11 mouse cellular contexts compared by ENCODE assay signal in genomic region chr12:91756562-91757166, GRCm38 (mm10). TPM values are rescaled to one million over a fixed set of nuclear protein-coding genes. Genes with fewer than 3 reads are reported as not detected.
DNase-seq lines count a peak whose midpoint lies in the region; ATAC-seq and TF ChIP-seq lines count a peak whose summit lies in the region.
"Had no signal": no experiment of that assay in that cellular context is flagged by ENCODE, and none has a peak within 500 bp of the region (broad histone marks: within the 10 kb centered on the region; RNA-seq: fewer than 3 reads in every experiment).

No protein-coding gene starts in this region.

- no peak for TF ChIP-seq RAD21 in CH12.LX (IDR thresholded peaks at IDR 0.05; ENCODE audit: low read depth, low read length)

- TF ChIP-seq POLR2A in kidney, adult 2 months (IDR thresholded peaks at IDR 0.05; ENCODE audit: low read depth, low read length): no peak
- no peak for TF ChIP-seq POLR2A in CH12.LX (IDR thresholded peaks at IDR 0.05; ENCODE audit: low read depth, low read length)

- no peak overlapping the region for H3K27ac ChIP-seq in kidney, adult 2 months (ENCODE audit: insufficient read depth, low read depth, low read length)
- no peak overlapping the region for H3K27ac ChIP-seq in CH12.LX (ENCODE audit: insufficient read depth, low read depth)
- H3K27ac ChIP-seq in intestine, embryonic 15.5 days: no peak overlapping the region
- H3K27ac ChIP-seq in midbrain, embryonic 11.5 days (ENCODE audit: low read depth, low read length): no peak overlapping the region
- H3K27ac ChIP-seq: embryonic facial prominence, embryonic 13.5 days; heart, embryonic 15.5 days had no signal

- DNase-seq in kidney, adult 2 months: peak; percentile 29
- DNase-seq in kidney, adult 9 months: no peak
- DNase-seq in CH12.LX (ENCODE audit: extremely low read depth): peak; percentile 28
- peak; percentile 50 for DNase-seq in kidney, postnatal 14 days
- DNase-seq in splenic B cell, adult 2 months (ENCODE audit: low read depth, low spot score): peak; percentile 76
- DNase-seq in cerebellum, adult 9-11 months: no peak
- no peak for DNase-seq in midbrain, embryonic 11.5 days (ENCODE audit: low spot score, missing footprints)
- DNase-seq: layer of hippocampus, postnatal 36 days had no signal

- no peaks in the 10 kb centered on the region for H3K27me3 ChIP-seq in kidney, adult 2 months (replicated peaks; ENCODE audit: control insufficient read depth, insufficient read depth, low read length)
- H3K27me3 ChIP-seq in CH12.LX (replicated peaks): peaks cover 25% of the 10 kb centered on the region
- no peaks in the 10 kb centered on the region for H3K27me3 ChIP-seq in splenic B cell, adult 2 months (ENCODE audit: control insufficient read depth, insufficient read depth, low read length, poor library complexity, severe bottlenecking)
- no peaks in the 10 kb centered on the region for H3K27me3 ChIP-seq in intestine, embryonic 15.5 days (replicated peaks)
- no peaks in the 10 kb centered on the region for H3K27me3 ChIP-seq in midbrain, embryonic 11.5 days (ENCODE audit: control insufficient read depth, insufficient read depth, low read length)
- H3K27me3 ChIP-seq: embryonic facial prominence, embryonic 13.5 days; heart, embryonic 15.5 days had no signal

- in situ Hi-C loops in CH12.LX (cut with MboI; ENCODE audit: low pct_ligation_motif_present, low pct_unique_long_range_greater_than_20kb, low sequenced_read_pairs): no loop called here

- dilution Hi-C loops in CH12.LX (cut with MboI; ENCODE audit: extremely low pct_ligation_motif_present, extremely low pct_unique_long_range_greater_than_20kb, low sequenced_read_pairs): no loop called here

- WGBS in kidney, adult 2 months: 45% methylated on average over 5 of the region's 5 CpGs
- 24% methylated on average over 5 of the region's 5 CpGs for WGBS in intestine, embryonic 15.5 days
- WGBS in midbrain, embryonic 11.5 days: 71% methylated on average over 5 of the region's 5 CpGs

- H3K4me2 ChIP-seq in CH12.LX (ENCODE audit: insufficient read depth, low read depth, poor library complexity, severe bottlenecking): peak overlapping the region; percentile 41
- no peak overlapping the region for H3K4me2 ChIP-seq in intestine, embryonic 15.5 days (replicated peaks)
- no peak overlapping the region for H3K4me2 ChIP-seq in midbrain, embryonic 11.5 days
- H3K4me2 ChIP-seq: embryonic facial prominence, embryonic 13.5 days; heart, embryonic 15.5 days had no signal

- H3K9me3 ChIP-seq in CH12.LX (replicated peaks; ENCODE audit: low read length): no peaks in the 10 kb centered on the region
- no peaks in the 10 kb centered on the region for H3K9me3 ChIP-seq in intestine, embryonic 15.5 days
- no peaks in the 10 kb centered on the region for H3K9me3 ChIP-seq in midbrain, embryonic 11.5 days (ENCODE audit: control insufficient read depth, low read length)
- H3K9me3 ChIP-seq: embryonic facial prominence, embryonic 13.5 days; heart, embryonic 15.5 days had no signal

- H3K79me2 ChIP-seq in CH12.LX (replicated peaks; ENCODE audit: control insufficient read depth, extremely low read depth, insufficient read depth, poor library complexity, severe bottlenecking): no peaks in the 10 kb centered on the region

- no peak for ATAC-seq in intestine, embryonic 15.5 days
- no peak for ATAC-seq in midbrain, embryonic 11.5 days (ENCODE audit: low FRiP score)

- no peak overlapping the region for H3K4me3 ChIP-seq in kidney, adult 2 months (ENCODE audit: insufficient read depth, low read depth, low read length)
- H3K4me3 ChIP-seq in CH12.LX (replicated peaks in 1 of 3; ENCODE audit: low read depth in 2 of 3, low read length in 2 of 3, poor library complexity in 1 of 3): no peak overlapping the region
- no peak overlapping the region for H3K4me3 ChIP-seq in intestine, embryonic 15.5 days (replicated peaks)
- H3K4me3 ChIP-seq in midbrain, embryonic 11.5 days (ENCODE audit: low read depth, low read length): no peak overlapping the region
- H3K4me3 ChIP-seq: embryonic facial prominence, embryonic 13.5 days; heart, embryonic 15.5 days had no signal

- H3K9ac ChIP-seq in CH12.LX (ENCODE audit: insufficient read depth, low read depth): no peak overlapping the region
- H3K9ac ChIP-seq in intestine, embryonic 15.5 days: no peak overlapping the region
- H3K9ac ChIP-seq in midbrain, embryonic 11.5 days (ENCODE audit: low read length): no peak overlapping the region
- H3K9ac ChIP-seq: embryonic facial prominence, embryonic 13.5 days; heart, embryonic 15.5 days had no signal

- TF ChIP-seq CTCF in kidney, adult 2 months (conservative IDR thresholded peaks at IDR 0.05; ENCODE audit: insufficient read depth, insufficient read length, low read depth, low read length): no peak
- TF ChIP-seq CTCF in CH12.LX (conservative IDR thresholded peaks at IDR 0.05 in 1 of 2, IDR thresholded peaks at IDR 0.05 in 1 of 2; ENCODE audit: low read depth in 2 of 2, low read length in 2 of 2): no peak

- H3K36me3 ChIP-seq in kidney, adult 2 months (ENCODE audit: control insufficient read depth, insufficient read depth, low read length): no peaks in the 10 kb centered on the region
- no peaks in the 10 kb centered on the region for H3K36me3 ChIP-seq in CH12.LX (replicated peaks in 1 of 2; ENCODE audit: control insufficient read depth in 1 of 2, insufficient read depth in 1 of 2, low read length in 1 of 2)
- no peaks in the 10 kb centered on the region for H3K36me3 ChIP-seq in splenic B cell, adult 2 months (ENCODE audit: control insufficient read depth, insufficient read depth, low read length, poor library complexity, severe bottlenecking)
- H3K36me3 ChIP-seq in intestine, embryonic 15.5 days: no peaks in the 10 kb centered on the region
- H3K36me3 ChIP-seq in midbrain, embryonic 11.5 days (ENCODE audit: control insufficient read depth, insufficient read depth, low read length): no peaks in the 10 kb centered on the region
- H3K36me3 ChIP-seq: embryonic facial prominence, embryonic 13.5 days; heart, embryonic 15.5 days had no signal

- TF ChIP-seq EP300 in CH12.LX (IDR thresholded peaks at IDR 0.05; ENCODE audit: low read length): no peak

- peaks cover 20% of the 10 kb centered on the region for H3K4me1 ChIP-seq in kidney, adult 2 months (ENCODE audit: control insufficient read depth, insufficient read depth, low read length)
- peaks cover 3 to 11% of the 10 kb centered on the region in 2 experiments for H3K4me1 ChIP-seq in CH12.LX (ENCODE audit: control insufficient read depth in 1 of 2, insufficient read depth in 2 of 2)
- no peaks in the 10 kb centered on the region for H3K4me1 ChIP-seq in intestine, embryonic 15.5 days (replicated peaks)
- H3K4me1 ChIP-seq in midbrain, embryonic 11.5 days (ENCODE audit: control insufficient read depth, insufficient read depth, low read length): no peaks in the 10 kb centered on the region

TF ChIP-seq in CH12.LX, 34 proteins besides CTCF, POLR2A, EP300 and RAD21:
- TF ChIP-seq NRF1 (IDR thresholded peaks at IDR 0.05; ENCODE audit: low read depth, low read length) (no peak), CHD1 (IDR thresholded peaks at IDR 0.05; ENCODE audit: low read depth, low read length) (no peak), TBP (conservative IDR thresholded peaks at IDR 0.05; ENCODE audit: low read depth, low read length) (no peak), E2F4 (IDR thresholded peaks at IDR 0.05; ENCODE audit: insufficient replicate concordance, low read depth, low read length) (no peak), IRF4 (IDR thresholded peaks at IDR 0.05; ENCODE audit: low read depth, low read length) (peak; percentile 62; the same call in 1 of the 2 replicates), ZKSCAN1 (IDR thresholded peaks at IDR 0.05; ENCODE audit: borderline replicate concordance, low read depth, low read length) (no peak), CHD2 (IDR thresholded peaks at IDR 0.05; ENCODE audit: low read length) (peak; percentile 43; the same call in 1 of the 2 replicates), GABPA (IDR thresholded peaks at IDR 0.05; ENCODE audit: insufficient replicate concordance, low read depth, low read length) (no peak), SIN3A (IDR thresholded peaks at IDR 0.05; ENCODE audit: low read length) (no peak), MYC (IDR thresholded peaks at IDR 0.05; ENCODE audit: low read depth, low read length) (no peak), ZNF384 (IDR thresholded peaks at IDR 0.05; ENCODE audit: low read depth, low read length) (peak; percentile 65), KAT2A (IDR thresholded peaks at IDR 0.05; ENCODE audit: insufficient replicate concordance, low read length) (no peak), POLR2AphosphoS2 (IDR thresholded peaks at IDR 0.05; ENCODE audit: low read depth, low read length) (no peak), ETS1 (conservative IDR thresholded peaks at IDR 0.05; ENCODE audit: low read depth, low read length) (peak; percentile 33; the same call in 1 of the 2 replicates), ELF1 (IDR thresholded peaks at IDR 0.05; ENCODE audit: low read depth, low read length) (no peak), UBTF (IDR thresholded peaks at IDR 0.05; ENCODE audit: low read depth, low read length) (no peak)

RNA-seq across cellular contexts. Expression of gene Ston2, which starts 31.5 kb away (rescaled TPM):
- 23.3 and 42.8 TPM in 2 replicates for polyA plus RNA-seq in kidney, adult 2 months (2012; rRNA removed)
- total RNA-seq in CH12.LX (2012; rRNA removed) (0.29 and 0.34 TPM in 2 replicates), CH12.LX (2014; rRNA removed) (not detected in 2 replicates)
- 0.21 TPM in 1 of 2 replicates, not detected in the other for polyA plus RNA-seq in CH12.LX (2012; ENCODE audit: insufficient read length, low read depth)
- 6.5 and 7.4 TPM in 2 replicates for polyA plus RNA-seq in intestine, embryonic 15.5 days (2015; fragmentation: Nextera tagmentation; extraction: Ambion mirVana)
- 7.2 and 8.4 TPM in 2 replicates for polyA plus RNA-seq in midbrain, embryonic 11.5 days (2014; fragmentation: Nextera tagmentation; extraction: Ambion mirVana)

Comparison
In these comparisons a context has a peak if more than half of its experiments do, and no peak if none do; other contexts are left out.
1. DNase-seq: peak in kidney, adult 2 months (single experiment), CH12.LX (single experiment), kidney, postnatal 14 days (single experiment) and splenic B cell, adult 2 months (single experiment); none in kidney, adult 9 months (single experiment), cerebellum, adult 9-11 months (single experiment) and midbrain, embryonic 11.5 days (single experiment).